Mouse (Mus musculus) thymus, adult 2 months (tissue): Measurements from ENCODE around the gene Gad1.

ENCODE experiments used
- CTCF ChIP-seq: fragments of 200-500 bp; IDR thresholded peaks from 2 replicates; pipeline ENCODE4 v1.5.1; 2012; ENCODE audit warnings: mild to moderate bottlenecking, control low read depth, low read length, moderate library complexity, borderline replicate concordance; ENCODE audit not compliant: control insufficient read depth, poor library complexity, insufficient read depth; ENCODE audit errors: extremely low read depth
- POLR2A ChIP-seq: fragments of 200-500 bp; IDR thresholded peaks from 2 replicates; pipeline ENCODE4 v1.6.1; 2012; ENCODE audit warnings: mild to moderate bottlenecking, low read length, control low read depth, moderate library complexity; ENCODE audit not compliant: control insufficient read depth, poor library complexity, insufficient read depth; ENCODE audit errors: extremely low read depth

- TF ChIP-seq CTCF (no peak), POLR2A (no peak)
Measured at GRCm38 (mm10) chr2:70634028-70634690, 81.3 kb downstream of the Gad1 start.
